8 mouse cellular contexts compared by ENCODE assay signal in genomic region chr11:31965256-31966134, GRCm38 (mm10). TPM values are rescaled to one million over a fixed set of nuclear protein-coding genes. Genes with fewer than 3 reads are reported as not detected.
DNase-seq lines count a peak whose midpoint lies in the region; ATAC-seq lines count a peak whose summit lies in the region.
"Had no signal": no experiment of that assay in that cellular context is flagged by ENCODE, and none has a peak within 500 bp of the region (broad histone marks: within the 10 kb centered on the region; RNA-seq: fewer than 3 reads in every experiment).

4930524B15Rik (plus strand) TSS chr11:31965592.

- H3K27me3 ChIP-seq in embryonic facial prominence, embryonic 14.5 days (replicated peaks; ENCODE audit: control insufficient read depth, insufficient read depth, low read length) = no peaks in the 10 kb centered on the region
- no peaks in the 10 kb centered on the region for H3K27me3 ChIP-seq in intestine, embryonic 15.5 days (replicated peaks)
- H3K27me3 ChIP-seq: megakaryocyte, embryonic 14.5 days had no signal

- H3K4me1 ChIP-seq in embryonic facial prominence, embryonic 14.5 days (ENCODE audit: control insufficient read depth, insufficient read depth, low read length) = no peaks in the 10 kb centered on the region
- H3K4me1 ChIP-seq in intestine, embryonic 15.5 days (replicated peaks) = 0 out of 2 replicates have a peak, but pooled peaks cover 4% of the 10 kb centered on the region

- no peak within 1 kb of the TSS for H3K27ac ChIP-seq in embryonic facial prominence, embryonic 14.5 days (replicated peaks; ENCODE audit: low read depth, low read length)
- no peak within 1 kb of the TSS for H3K27ac ChIP-seq in intestine, embryonic 15.5 days

- ATAC-seq in embryonic facial prominence, embryonic 14.5 days (ENCODE audit: low read depth) = no peak
- peak; percentile 34; the same call in 1 of the 2 replicates for ATAC-seq in intestine, embryonic 15.5 days

- no peaks in the 10 kb centered on the region for H3K9me3 ChIP-seq in embryonic facial prominence, embryonic 14.5 days (ENCODE audit: control insufficient read depth, low read length)
- H3K9me3 ChIP-seq in intestine, embryonic 15.5 days = no peaks in the 10 kb centered on the region

- 49% methylated on average over 42 of the region's 49 CpGs for WGBS in embryonic facial prominence, embryonic 14.5 days
- 46% methylated on average over 49 of the region's 49 CpGs for WGBS in intestine, embryonic 15.5 days

- H3K9ac ChIP-seq in embryonic facial prominence, embryonic 14.5 days (ENCODE audit: low read depth, low read length) = peak within 1 kb of the TSS; percentile 58
- no peak within 1 kb of the TSS for H3K9ac ChIP-seq in intestine, embryonic 15.5 days

- H3K4me2 ChIP-seq in embryonic facial prominence, embryonic 14.5 days (ENCODE audit: low read depth, low read length) = peak within 1 kb of the TSS; percentile 60
- H3K4me2 ChIP-seq in intestine, embryonic 15.5 days (replicated peaks) = peak within 1 kb of the TSS; percentile 65

- no peaks in the 10 kb centered on the region for H3K36me3 ChIP-seq in embryonic facial prominence, embryonic 14.5 days (ENCODE audit: control insufficient read depth, insufficient read depth, low read length)
- H3K36me3 ChIP-seq in intestine, embryonic 15.5 days = no peaks in the 10 kb centered on the region

- DNase-seq in retina, postnatal 1 day = peak; percentile 50
- no peak for DNase-seq in retina, embryonic 14.5 days (ENCODE audit: low spot score)
- peak; percentile 27 for DNase-seq in embryonic facial prominence, embryonic 14.5 days (ENCODE audit: low spot score)
- DNase-seq in neural tube, embryonic 10.5 days (ENCODE audit: extremely low spot score, low spot score) = peak; percentile 61
- no peak for DNase-seq in urinary bladder, postnatal 25 days (ENCODE audit: low spot score)
- no peak for DNase-seq in Muller cell, postnatal 12 days (ENCODE audit: inconsistent ontology term)

- H3K4me3 ChIP-seq in embryonic facial prominence, embryonic 14.5 days (ENCODE audit: low read depth, low read length) = peak within 1 kb of the TSS; percentile 28
- peak within 1 kb of the TSS; percentile 30 for H3K4me3 ChIP-seq in intestine, embryonic 15.5 days (replicated peaks)
- H3K4me3 ChIP-seq: megakaryocyte, embryonic 14.5 days had no signal

RNA-seq across cellular contexts. Expression of gene 4930524B15Rik, which starts in this region (rescaled TPM):
- 0.10 TPM in 1 of 2 replicates, not detected in the other for polyA plus RNA-seq in embryonic facial prominence, embryonic 14.5 days (2014; fragmentation: Nextera tagmentation; extraction: Ambion mirVana)
- not detected in 2 replicates for polyA plus RNA-seq in intestine, embryonic 15.5 days (2015; fragmentation: Nextera tagmentation; extraction: Ambion mirVana)

Comparison
In these comparisons a context has a peak if more than half of its experiments do, and no peak if none do; other contexts are left out.
1. DNase-seq: peak in retina, postnatal 1 day (single experiment) and neural tube, embryonic 10.5 days (single experiment); none in retina, embryonic 14.5 days (single experiment), urinary bladder, postnatal 25 days (single experiment) and Muller cell, postnatal 12 days (single experiment).
2. Peak in DNase-seq, H3K4me3 ChIP-seq, H3K9ac ChIP-seq and H3K4me2 ChIP-seq in embryonic facial prominence, embryonic 14.5 days; RNA of the gene not detected or under 1 TPM.
3. Peak in ATAC-seq, H3K4me3 ChIP-seq and H3K4me2 ChIP-seq in intestine, embryonic 15.5 days; RNA of the gene not detected or under 1 TPM.